Mouse (Mus musculus) liver, embryonic 14.5 days (tissue): ENCODE results near the gene Spns3. TPM values are rescaled to one million over a fixed set of nuclear protein-coding genes. Genes with fewer than 3 reads are reported as not detected.

Experiments used
- ATAC-seq: fragments of 200-750 bp; cut with Nextera tagmentation; 2 replicates; pipeline ENCODE4 v1.8.0; 2017; ENCODE audit warnings: moderate number of reproducible peaks, mild to moderate bottlenecking, moderate library complexity; ENCODE audit not compliant: insufficient read depth
- DNase-seq, 3 experiments: peaks; one replicate each; pipeline ENCODE4 v3.0.0-alpha.2; 2012 to 2013; ENCODE audit warnings: low read depth in 3 of 3, low spot score in 3 of 3
- H3K27ac ChIP-seq: fragments of 300-500 bp; sonication (generic); 2 replicates; pipeline ENCODE4 v1.5.1; 2014; ENCODE audit warnings: moderate library complexity, mild to moderate bottlenecking, control low read depth, inconsistent platforms
- H3K27me3 ChIP-seq: fragments of 300-500 bp; sonication (generic); 2 replicates; pipeline ENCODE4 v1.6.1; 2014; ENCODE audit warnings: mild to moderate bottlenecking, low read length, moderate library complexity; ENCODE audit not compliant: control insufficient read depth, insufficient read depth
- H3K36me3 ChIP-seq: fragments of 300-500 bp; sonication (generic); replicated peaks from 2 replicates; pipeline ENCODE4 v1.6.1; 2014; ENCODE audit warnings: low read depth; ENCODE audit not compliant: control insufficient read depth, insufficient read depth
- H3K4me1 ChIP-seq, 2 experiments: fragments of 200-500 bp in 1 of 2; fragments of 300-500 bp in 1 of 2; sonication (generic) in 1 of 2; replicated peaks; 2 replicates each; pipeline ENCODE4 v1.6.1; 2012 to 2014; ENCODE audit warnings: antibody characterized with exemption in 1 of 2, inconsistent platforms in 1 of 2, low read length in 1 of 2; ENCODE audit not compliant: control insufficient read depth in 2 of 2, insufficient read depth in 2 of 2
- H3K4me2 ChIP-seq: fragments of 300-500 bp; sonication (generic); 2 replicates; pipeline ENCODE4 v1.6.1; 2014; ENCODE audit warnings: low read depth, mild to moderate bottlenecking, control low read depth, moderate library complexity
- H3K4me3 ChIP-seq, 2 experiments: fragments of 200-500 bp in 1 of 2; fragments of 300-500 bp in 1 of 2; sonication (generic) in 1 of 2; 2 replicates each; pipeline ENCODE4 v1.5.1; 2012 to 2014; ENCODE audit warnings: low read depth in 2 of 2, low read length in 2 of 2, mild to moderate bottlenecking in 2 of 2, control low read depth in 1 of 2, inconsistent platforms in 1 of 2, moderate library complexity in 1 of 2; ENCODE audit not compliant: insufficient read depth in 1 of 2
- H3K9ac ChIP-seq: fragments of 300-500 bp; sonication (generic); replicated peaks from 2 replicates; pipeline ENCODE4 v1.6.1; 2014; ENCODE audit warnings: mild to moderate bottlenecking, control low read depth, moderate library complexity
- H3K9me3 ChIP-seq: fragments of 300-500 bp; sonication (generic); 2 replicates; pipeline ENCODE4 v1.6.1; 2016; ENCODE audit warnings: low read length, mixed read lengths; ENCODE audit not compliant: control insufficient read depth
- CTCF ChIP-seq: IDR thresholded peaks from 2 replicates; pipeline ENCODE4 v1.5.1; 2016; ENCODE audit warnings: antibody characterized with exemption, low read depth, control low read depth
- EP300 ChIP-seq: IDR thresholded peaks from 2 replicates; pipeline ENCODE4 v1.6.1; 2016; ENCODE audit warnings: antibody characterized with exemption, low read depth
- WGBS: fragments of 180-500 bp; shearing (Covaris S2); extraction: QIAGEN DNeasy Blood & Tissue Kit; methylation state at CpG from one replicate; pipeline ENCODE4 v1.1.7; 2014; ENCODE audit not compliant: insufficient replicate concordance; 5-methylcytosine and 5-hydroxymethylcytosine counted together
- polyA plus RNA-seq, 2 experiments: library from polyadenylated mRNA; depleted of rRNA in 1 of 2; stranded (reverse) in 1 of 2; unstranded in 1 of 2; fragments of >200 nt; fragmentation: Nextera tagmentation in 1 of 2; extraction: Ambion mirVana in 1 of 2; gene quantifications; 2 replicates each; pipeline versions ENCODE4 v1.2.1 to v1.2.3; 2012 to 2014

Gene Spns3
- polyA plus RNA-seq, 2 experiments = 1.3 TPM

DNA sequence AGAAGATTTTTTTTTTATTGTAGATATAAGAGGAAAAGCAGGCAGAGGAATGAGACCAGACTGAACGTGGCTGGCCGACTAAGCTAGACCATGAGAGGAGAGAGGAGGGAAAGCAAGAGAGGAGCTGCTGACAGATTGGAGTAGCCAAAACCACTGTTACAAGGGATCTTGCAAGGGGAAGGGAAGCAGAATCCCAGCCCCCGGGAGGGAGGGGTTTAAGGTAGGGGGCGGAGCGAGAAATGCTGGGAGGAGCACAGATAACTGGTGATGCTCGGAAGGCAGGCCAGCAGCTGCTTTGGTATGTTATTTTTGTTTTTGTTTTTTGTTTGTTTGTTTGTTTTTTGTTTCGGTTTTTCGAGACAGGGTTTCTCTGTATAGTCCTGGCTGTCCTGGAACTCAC lies 18.7 kb upstream of the Spns3 start:
- DNase-seq (peak in 2 of 3 experiments; percentile 55), ATAC-seq (no peak)
- Histone ChIP-seq H3K9ac (no peak overlapping the region), H3K4me3 (no peak overlapping the region), H3K27me3 (no peaks in the 10 kb centered on the region), H3K4me2 (no peak overlapping the region), H3K4me1 (peaks cover 0 to 5% of the 10 kb centered on the region in 2 experiments; a peak in 2 of 4 replicates), H3K9me3 (no peaks in the 10 kb centered on the region), H3K36me3 (no peaks in the 10 kb centered on the region), H3K27ac (no peak overlapping the region)
- TF ChIP-seq EP300 (no peak), CTCF (no peak)
- 32% methylated on average over 8 of the region's 8 CpGs for WGBS

DNA sequence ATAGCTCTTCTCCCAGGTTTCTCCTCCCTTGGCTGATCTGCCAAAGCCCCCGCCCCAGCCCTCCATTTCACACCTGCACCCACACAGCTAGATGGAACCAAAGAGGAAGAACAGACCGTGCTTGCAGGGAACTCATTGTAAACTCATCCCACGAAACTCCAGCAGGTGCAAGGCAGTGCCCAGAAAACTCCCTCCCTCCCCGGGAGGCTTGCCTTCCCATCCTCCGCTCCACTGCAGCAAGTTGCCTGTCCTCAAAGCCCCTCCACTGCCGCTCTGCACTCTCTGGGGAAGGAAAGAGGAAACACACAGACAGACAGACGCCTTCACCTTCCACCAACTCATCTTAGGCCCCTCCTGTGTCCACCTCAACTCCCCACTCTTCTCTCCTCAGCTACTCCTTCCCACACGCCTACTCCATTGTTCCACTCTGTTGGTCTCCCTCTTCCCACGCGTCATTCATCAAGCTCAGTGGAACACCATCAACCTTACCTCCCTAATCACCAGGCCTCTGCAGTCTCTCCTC lies 16.6 kb upstream of the Spns3 start:
- Histone ChIP-seq H3K9me3 (no peaks in the 10 kb centered on the region), H3K36me3 (no peaks in the 10 kb centered on the region), H3K4me1 (peaks cover 0 to 5% of the 10 kb centered on the region in 2 experiments; a peak in 2 of 4 replicates), H3K4me2 (no peak overlapping the region), H3K27ac (no peak overlapping the region), H3K27me3 (no peaks in the 10 kb centered on the region), H3K9ac (no peak overlapping the region), H3K4me3 (no peak overlapping the region)
- no peak for ATAC-seq
- TF ChIP-seq CTCF = no peak
- TF ChIP-seq EP300 = no peak
- DNase-seq = no peak
- 37% methylated on average over 10 of the region's 10 CpGs for WGBS

DNA sequence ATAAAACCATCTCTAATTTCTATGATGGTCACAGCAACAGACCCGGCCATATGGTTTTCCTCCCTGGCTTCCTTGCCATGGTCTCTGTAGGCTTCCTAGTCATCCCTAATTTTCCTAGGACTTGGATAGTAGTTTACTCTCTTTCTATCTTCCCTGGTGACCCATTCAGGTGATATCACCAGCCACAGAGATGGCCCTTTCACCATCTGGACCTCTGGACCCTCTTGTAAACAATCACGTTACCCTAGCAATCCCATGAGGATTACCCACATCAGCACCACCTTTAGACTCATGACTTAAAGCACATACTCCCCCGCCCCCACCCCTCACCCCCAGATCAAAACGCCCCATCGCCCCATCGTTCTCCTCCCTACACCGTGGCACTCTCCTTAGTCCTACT lies 16.0 kb upstream of the Spns3 start:
- 60% methylated on average over 7 of the region's 7 CpGs for WGBS
- ATAC-seq = no peak
- TF ChIP-seq EP300 (no peak), CTCF (no peak)

GRCm38 (mm10) chr11:72564232-72564807 lies 14.0 kb upstream of the Spns3 start:
- no peak overlapping the region for H3K27ac ChIP-seq
- no peaks in the 10 kb centered on the region for H3K36me3 ChIP-seq
- TF ChIP-seq EP300 = no peak
- TF ChIP-seq CTCF = peak; percentile 68

More for the DNA sequence above, 16.0 kb upstream of the Spns3 start:
- no peak overlapping the region for H3K4me3 ChIP-seq
- DNase-seq = no peak
- no peaks in the 10 kb centered on the region for H3K27me3 ChIP-seq
- no peaks in the 10 kb centered on the region for H3K9me3 ChIP-seq
- no peak overlapping the region for H3K9ac ChIP-seq
- H3K27ac ChIP-seq = no peak overlapping the region
- peaks cover 0 to 5% of the 10 kb centered on the region in 2 experiments; a peak in 2 of 4 replicates for H3K4me1 ChIP-seq
- H3K4me2 ChIP-seq = no peak overlapping the region
- H3K36me3 ChIP-seq = no peaks in the 10 kb centered on the region

GRCm38 (mm10) chr11:72560661-72561060 lies 10.4 kb upstream of the Spns3 start:
- H3K27ac ChIP-seq = no peak overlapping the region
- H3K4me3 ChIP-seq = no peak overlapping the region
- no peaks in the 10 kb centered on the region for H3K36me3 ChIP-seq
- H3K9me3 ChIP-seq = no peaks in the 10 kb centered on the region
- ATAC-seq (no peak), DNase-seq (no peak)
- H3K4me1 ChIP-seq = peaks cover 0 to 6% of the 10 kb centered on the region in 2 experiments; a peak in 1 of 4 replicates
- WGBS = 60% methylated on average over 3 of the region's 3 CpGs
- H3K27me3 ChIP-seq = no peaks in the 10 kb centered on the region
- H3K9ac ChIP-seq = no peak overlapping the region
- no peak overlapping the region for H3K4me2 ChIP-seq
- TF ChIP-seq EP300 (no peak), CTCF (no peak)

More at GRCm38 (mm10) chr11:72564232-72564807, 14.0 kb upstream of the Spns3 start:
- no peak overlapping the region for H3K4me2 ChIP-seq
- H3K27me3 ChIP-seq = no peaks in the 10 kb centered on the region
- no peak for ATAC-seq
- no peak overlapping the region for H3K4me3 ChIP-seq
- WGBS = 17% methylated on average over 6 of the region's 6 CpGs
- H3K9ac ChIP-seq = no peak overlapping the region
- H3K4me1 ChIP-seq = no peaks in the 10 kb centered on the region; a peak in 1 of 4 replicates
- peak in 1 of 3 experiments; percentile 37 for DNase-seq
- no peaks in the 10 kb centered on the region for H3K9me3 ChIP-seq
